Mouse (Mus musculus) erythroblast, embryonic 14.5 days (primary cell): Measurements from ENCODE around the gene Strbp.

Experiments used
- GATA1 ChIP-seq: IDR thresholded peaks from 2 replicates; pipeline ENCODE4 v1.6.1; 2012; ENCODE audit warnings: low read length, inconsistent platforms, mixed read lengths
- TAL1 ChIP-seq: IDR thresholded peaks from 3 replicates; pipeline ENCODE4 v1.6.1; 2012; ENCODE audit warnings: low read length, inconsistent platforms, mixed read lengths

DNA sequence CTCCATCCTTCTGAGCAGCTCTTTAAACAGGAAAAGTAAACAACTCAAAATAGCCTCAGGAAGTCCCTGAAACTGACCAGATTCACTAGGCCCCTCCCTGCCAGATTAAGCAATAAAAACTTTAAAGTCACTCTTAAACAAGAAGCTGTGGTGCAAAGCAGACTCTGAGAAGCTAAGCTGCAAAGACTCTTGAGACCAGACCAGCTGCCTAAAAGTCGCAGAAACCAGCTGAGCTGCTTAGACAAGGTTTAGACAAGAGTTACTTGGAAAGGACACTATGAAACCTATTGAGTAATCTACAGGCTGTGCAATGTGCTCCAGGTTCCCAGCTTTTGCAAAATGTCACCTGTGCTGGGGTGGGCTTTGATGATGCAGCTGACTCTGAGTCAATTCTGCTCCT, 16.6 kb downstream of the Strbp start:
- TF ChIP-seq GATA1 (no peak), TAL1 (no peak)
